Mouse (Mus musculus): ENCODE measurements around the gene Fam53b.

Fam53b gene

DNA sequence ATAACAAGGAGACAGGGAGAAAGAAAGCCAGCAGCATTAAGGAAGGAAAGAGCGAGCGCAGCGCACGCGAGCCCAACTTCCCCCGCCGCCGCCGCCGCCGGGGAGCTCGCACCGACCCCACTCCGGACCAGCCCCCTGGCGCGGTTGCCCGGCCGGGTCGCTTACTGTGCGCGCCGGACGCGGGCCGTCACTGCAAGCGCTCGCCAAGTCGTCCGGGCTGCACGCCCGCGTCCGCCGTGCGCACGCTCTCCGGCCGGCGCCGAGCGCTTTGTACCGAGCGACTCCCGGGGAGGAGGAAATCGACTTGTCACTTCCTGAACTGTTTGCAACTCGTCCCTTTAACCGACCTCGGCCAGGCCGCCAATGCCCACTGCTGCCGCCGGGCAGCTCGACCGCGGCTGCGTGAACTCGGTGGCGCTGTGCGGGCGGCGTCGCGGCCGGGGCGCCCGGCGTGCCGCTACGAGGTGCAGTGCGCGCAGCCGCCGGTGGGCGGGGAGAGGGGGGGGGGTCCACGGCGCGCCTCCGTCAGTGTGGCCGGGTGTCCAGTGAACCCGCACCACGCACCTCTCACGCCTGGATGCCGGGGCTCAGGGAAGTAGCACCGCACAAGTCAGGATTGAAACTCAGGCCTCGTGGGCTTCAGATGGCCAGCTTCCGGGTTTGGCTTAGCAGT is at the start of gene Fam53b:
Gene Fam53b, minus strand, starts transcription at position 471 of the 673 bp plus-strand sequence.
- DNase-seq (ENCODE audit: low spot score) = peak; percentile 62

DNA sequence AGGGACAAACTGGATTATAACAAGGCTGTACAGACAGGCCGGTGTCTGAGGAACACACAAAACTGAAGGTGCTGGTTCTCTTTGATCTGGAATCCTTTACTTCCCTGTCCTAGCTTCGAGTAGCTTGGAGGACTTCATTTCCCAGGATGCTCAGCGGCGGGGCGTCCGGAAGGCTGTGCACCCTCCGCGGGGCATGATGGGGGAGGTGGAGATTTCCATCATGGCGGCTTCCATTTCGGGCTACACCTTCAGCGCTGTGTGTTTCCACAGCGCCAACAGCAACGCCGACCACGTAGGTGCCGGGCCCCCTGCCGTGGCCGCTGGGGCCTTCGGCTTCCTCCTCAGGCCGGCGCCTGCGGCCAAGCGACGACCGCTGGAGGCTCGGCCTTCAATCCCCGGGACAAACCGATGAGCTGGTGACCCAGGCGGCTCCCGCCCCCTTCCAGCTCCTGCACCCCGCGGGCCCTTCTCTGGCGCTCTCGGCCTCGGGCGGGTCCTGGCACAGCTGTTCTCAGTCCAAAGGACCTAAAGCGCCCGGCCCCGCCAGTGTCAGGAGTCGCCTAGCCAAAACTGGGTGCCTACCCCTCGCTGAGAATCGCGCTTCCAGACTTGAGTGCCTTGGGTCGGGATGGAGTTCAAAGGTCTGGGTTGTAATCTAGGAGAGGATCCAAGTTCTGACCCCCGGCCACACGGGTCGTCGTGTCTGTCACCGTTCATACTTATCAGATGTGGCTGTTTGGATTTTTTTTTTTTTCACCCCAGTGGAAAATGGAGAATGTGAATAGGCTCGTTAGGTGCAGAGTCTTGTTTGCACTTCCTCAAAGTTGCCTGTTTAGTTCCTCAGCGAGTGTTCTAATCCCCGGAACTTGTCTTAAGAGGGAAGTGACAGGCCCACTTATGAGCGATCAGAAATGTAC is 45.6 kb upstream of the Fam53b start, which contains the start of gene Abraxas2:
Gene Abraxas2, plus strand, starts transcription at position 184 of the 917 bp plus-strand sequence.
- peak; percentile 58 for DNase-seq (ENCODE audit: low spot score)

DNA sequence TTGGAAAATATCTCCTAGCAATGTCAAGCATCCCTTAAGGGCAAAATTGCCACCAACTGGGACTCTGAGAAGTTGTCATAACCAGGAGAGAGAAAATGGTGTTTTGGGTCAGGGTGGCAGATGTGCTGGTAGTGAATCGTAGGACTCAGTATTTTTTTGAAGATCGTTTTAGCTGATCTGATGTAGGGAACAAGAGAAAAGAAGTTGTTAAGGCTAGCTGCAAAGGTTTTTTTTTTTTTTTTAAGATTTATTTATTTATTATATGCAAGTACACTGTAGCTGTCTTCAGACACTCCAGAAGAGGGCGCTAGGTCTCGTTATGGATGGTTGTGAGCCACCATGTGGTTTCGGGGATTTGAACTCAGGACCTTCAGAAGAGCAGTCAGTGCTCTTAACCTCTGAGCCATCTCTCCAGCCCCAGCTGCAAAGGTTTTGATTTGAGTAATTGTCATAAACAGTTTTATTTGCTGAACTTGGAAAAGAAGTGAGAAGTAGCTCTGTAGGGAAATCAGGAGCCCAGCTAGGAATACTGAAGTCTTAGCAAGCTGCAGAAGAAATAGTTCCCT is 44.4 kb upstream of the Fam53b start:
- DNase-seq (ENCODE audit: low spot score) = no peak

DNA sequence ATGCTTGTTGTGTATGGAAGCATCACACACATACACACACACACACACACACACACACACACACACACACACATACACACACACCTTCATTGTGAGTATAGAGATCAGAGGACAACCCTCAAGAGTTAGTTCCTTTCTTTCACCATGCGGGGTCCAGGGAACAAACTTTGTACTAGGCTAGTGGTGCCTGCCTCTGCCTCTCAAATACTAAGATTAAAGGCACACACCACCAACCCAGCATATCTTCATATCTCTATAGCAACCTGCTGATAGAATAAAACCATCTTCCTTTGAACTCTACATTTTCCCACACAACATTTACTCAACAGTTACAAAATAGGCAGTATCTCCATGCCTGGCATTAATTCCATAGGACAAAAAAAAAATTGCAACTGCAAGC is 42.4 kb upstream of the Fam53b start:
- no peak for DNase-seq (ENCODE audit: low spot score)

DNA sequence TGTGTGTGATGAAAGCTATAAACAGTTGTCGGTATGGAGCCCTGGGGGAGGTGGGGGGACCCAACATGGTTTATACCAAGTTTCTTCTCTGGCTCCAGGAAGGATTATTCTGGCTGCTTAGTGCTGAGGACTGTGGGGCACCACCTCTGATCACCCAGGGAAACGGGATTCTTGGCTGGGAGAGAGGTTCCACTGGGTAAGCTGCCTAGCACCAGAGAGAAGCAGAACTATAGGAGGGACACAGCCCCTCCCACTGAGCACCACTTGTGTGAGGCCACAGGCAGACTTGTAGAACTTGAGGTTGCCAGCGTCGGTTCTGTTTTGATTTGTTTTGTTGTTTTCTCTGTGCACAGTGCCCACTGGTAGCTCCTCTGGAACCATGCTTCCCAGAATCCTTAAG is 40.3 kb upstream of the Fam53b start:
- DNase-seq (ENCODE audit: low spot score) = no peak

DNA sequence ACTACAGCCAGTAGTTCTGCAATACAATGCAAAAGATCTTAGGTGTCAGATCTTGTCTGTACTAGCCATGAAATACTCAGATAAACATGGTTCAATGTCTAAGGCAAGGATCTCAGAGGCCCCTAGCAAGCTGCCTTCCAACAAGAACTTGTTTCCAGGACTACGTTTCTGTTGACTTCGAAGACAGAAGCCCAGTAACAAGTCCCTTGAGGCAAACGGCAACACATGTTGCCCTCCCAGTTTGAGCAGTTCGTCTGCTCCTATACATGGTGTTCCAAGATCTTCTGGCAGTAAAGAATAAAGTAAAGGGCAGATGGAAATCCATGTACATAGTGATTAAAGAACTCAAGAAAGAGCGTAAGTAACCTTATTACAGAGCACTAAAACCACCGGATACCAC is 39.7 kb upstream of the Fam53b start:
- DNase-seq (ENCODE audit: low spot score) = no peak

DNA sequence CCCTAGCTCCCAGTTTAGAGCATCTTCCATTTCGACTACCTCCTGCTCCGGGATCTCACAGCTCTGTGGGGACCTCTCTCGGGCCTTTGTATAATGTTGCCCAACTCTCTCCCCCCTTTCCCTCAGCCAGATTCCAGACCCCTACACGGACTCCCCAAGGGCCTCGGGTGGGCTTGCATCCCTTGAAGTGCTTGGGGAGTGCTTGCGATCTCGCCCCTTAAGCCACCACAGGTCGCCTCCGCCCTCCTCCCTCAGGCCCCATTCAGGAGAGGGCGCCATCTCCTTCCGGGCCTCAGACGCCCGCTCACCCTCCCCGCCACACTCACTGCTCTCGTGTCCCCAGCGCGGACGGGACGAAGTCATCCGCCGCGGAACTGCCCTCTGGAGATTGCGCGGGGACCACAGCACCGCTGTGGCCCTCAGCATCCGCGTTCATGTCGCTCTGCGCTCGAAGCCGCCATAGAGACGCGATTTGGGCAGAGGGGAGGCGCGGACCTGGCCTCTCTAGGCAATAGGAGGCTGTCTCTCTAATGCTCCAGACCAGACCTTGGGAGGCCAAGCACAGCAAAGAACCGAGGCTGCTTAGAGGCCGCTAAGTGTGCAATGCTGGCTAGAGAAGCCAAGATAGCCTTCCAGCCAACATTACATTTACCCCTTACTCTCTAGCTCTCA is 38.6 kb upstream of the Fam53b start, which contains the start of gene Eef1akmt2:
Gene Eef1akmt2, minus strand, starts transcription at position 501 of the 672 bp plus-strand sequence.
- peak; percentile 72 for DNase-seq (ENCODE audit: low spot score)

DNA sequence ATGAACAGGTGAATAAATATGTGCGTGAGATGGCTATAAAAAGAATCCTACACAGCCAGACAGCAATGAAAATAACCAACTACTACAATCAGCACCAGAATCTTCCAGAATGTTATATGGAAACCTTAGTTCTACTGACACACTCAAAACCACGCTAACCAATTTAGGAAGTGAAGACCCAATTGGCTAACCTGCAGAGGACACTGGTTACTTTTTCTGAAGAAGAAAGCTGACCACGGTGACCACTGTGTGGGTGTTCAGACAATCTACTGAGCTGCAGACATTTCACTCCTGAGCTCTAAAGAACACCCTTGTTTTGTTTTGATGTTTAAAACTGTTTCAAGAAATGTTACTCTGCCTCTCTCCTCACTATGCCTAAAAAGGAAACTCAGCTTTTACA is 29.5 kb upstream of the Fam53b start:
- DNase-seq (ENCODE audit: low spot score) = no peak

DNA sequence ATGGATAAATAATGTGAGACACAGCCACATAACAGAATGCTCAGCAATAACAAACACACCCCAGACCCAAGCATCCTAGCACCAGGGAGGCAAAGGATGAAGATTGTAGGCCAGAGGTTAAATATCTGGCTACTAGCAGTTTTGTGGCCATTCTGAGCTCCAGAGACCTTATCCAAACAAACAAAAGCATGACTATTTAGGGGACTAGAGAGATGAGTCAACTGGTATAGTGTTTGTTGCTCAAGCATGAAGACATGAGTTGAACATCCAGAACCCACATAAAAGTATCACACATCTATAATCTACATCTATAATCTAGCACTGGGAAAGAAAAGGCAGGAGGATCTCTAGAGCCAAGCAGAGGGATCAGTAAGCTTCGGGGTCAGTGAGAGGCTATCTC is 28.8 kb upstream of the Fam53b start:
- DNase-seq (ENCODE audit: low spot score) = no peak

DNA sequence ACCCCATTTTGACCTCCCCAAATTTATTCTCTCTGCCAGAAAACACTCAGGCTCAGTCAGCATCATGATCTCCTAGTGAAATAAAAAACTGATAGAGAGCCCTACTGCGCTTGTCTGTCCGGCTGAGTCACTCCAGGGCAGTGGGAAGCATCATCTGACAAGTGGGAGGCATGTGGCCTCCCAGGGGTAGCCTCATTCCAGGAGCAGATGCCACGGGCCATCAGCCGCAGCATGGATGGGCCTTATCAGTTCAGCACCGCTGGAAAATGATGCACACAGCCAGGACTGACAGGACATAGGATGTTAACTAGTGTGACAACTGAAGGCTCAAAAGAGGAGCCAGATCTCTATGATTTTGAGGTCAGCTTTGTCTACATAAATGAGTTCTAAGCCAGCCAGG is 27.6 kb upstream of the Fam53b start:
- DNase-seq (ENCODE audit: low spot score) = no peak

DNA sequence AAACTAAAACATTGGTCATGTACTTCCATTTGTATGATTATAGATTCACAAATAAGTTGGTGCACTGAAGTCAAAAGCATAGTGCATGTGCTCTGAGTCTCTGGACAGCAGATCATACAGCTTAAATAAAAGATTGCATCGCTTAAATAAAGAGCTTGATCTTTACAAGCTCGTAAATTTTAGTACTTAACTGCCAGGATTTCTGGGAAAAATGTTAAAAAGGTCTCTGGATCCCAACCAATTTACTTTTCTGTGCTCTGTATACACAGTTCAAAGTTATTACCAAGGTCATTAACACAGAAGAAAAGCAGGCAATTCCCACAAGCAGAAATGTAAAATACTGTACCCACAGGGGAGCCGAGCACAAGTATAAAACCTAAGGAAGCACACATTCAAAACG is 17.3 kb upstream of the Fam53b start:
- no peak for DNase-seq (ENCODE audit: low spot score)

DNA sequence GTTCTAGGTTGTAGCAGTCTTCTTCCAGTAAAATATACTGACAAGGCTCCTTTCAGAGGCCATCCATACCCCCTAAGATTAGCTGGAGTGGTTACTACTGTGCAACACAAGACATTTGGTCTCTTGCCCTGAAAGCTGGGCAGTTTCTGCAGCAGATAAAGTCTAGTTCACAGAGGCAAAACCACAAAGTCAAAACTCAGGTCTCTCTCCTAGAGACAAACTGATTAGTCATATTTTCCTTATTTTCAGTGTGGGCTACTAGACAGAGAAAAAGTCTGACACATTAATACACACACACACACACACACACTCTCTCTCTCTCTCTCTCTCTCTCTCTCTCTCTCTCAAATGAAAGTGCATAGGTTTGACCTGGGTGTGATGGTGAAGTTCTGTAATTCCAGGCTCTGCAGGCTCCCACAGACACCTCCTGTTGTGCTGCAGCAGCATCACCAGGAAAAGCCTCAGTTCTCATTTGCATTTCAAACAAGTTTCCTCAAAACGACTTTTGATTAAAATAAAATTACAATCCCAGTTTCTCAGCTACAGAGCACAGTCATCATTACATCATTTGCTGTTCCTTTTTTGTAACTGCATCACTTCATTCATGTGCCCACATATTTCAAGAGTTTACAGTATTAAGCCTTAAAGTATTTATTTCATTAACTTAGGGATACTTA is 10.8 kb upstream of the Fam53b start:
- no peak for DNase-seq (ENCODE audit: low spot score)

DNA sequence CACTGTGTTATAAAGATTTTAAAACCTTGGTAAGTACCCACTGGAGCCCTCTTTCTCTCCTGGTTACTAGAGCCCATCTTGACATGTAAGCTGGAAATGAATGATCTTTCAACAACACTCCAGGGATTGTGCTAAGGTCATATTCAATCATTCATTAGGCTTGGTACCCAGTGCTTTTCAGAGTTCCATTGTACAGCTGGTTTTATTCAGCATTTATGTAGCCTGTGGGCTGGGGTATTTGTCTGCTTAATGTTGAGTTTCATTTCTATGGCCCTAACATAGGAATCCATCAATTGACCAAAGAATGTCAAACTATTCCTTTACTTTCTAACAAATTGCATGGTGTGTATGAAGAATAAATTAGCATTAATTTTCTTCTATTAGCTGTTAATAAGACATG is 10.1 kb upstream of the Fam53b start:
- no peak for DNase-seq (ENCODE audit: low spot score)

DNA sequence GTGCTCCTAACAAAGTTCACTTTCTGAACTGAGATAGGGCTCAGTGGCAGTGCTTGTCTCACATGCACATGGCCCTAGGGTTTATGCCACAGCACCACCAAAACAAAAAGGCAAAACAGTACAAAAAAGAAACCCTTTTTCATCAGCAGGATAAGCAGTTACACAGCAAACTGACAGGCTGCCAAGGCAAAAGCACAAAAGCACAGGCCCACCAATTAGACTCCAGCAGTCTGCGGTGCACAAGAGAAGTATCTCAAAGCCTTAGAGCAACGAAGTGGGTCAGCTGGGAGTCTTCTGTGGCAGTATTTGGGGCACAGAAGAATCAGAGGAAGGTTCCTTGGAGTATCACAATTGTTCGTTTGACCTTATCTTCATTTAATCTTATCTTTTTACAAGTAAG is 7.0 kb upstream of the Fam53b start:
- no peak for DNase-seq (ENCODE audit: low spot score)

DNA sequence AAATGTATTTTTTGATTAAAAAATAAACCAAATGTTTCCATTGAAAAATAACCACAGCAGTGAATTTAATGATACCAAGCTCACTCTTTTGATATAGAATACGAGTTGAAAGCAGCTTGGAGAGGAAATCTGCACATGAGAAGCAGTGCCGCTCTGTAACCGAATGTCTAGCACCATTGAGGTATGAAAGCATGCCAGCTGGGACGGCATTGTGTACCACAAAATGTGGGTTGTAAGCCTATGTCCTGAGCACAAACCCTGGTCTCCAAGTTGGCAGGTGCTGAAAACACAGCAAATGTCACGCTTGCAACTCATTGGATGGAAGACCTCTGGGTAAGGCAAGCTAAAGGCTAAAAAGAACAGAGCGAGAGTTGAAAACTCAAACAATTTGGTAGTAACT is 3.4 kb upstream of the Fam53b start:
- no peak for DNase-seq (ENCODE audit: low spot score)

DNA sequence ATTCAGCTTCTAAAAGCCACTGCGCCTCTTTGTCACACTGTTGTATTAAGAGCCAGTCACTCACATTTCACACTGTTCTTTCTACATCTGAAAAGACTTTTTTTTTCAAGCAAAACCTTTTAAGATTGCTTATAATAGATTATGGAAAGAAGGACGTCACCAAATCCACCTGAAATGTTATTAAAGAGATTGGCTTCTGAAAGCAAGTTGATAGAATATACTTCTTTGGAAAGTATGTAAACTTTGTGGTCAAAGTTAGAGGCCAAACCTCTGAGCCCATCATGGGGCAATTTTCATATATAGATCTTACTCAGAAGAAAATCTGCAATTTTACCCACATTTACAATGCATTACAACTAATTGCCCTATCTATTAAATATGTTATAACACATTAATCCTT is 2.8 kb upstream of the Fam53b start:
- DNase-seq (ENCODE audit: low spot score) = no peak

DNA sequence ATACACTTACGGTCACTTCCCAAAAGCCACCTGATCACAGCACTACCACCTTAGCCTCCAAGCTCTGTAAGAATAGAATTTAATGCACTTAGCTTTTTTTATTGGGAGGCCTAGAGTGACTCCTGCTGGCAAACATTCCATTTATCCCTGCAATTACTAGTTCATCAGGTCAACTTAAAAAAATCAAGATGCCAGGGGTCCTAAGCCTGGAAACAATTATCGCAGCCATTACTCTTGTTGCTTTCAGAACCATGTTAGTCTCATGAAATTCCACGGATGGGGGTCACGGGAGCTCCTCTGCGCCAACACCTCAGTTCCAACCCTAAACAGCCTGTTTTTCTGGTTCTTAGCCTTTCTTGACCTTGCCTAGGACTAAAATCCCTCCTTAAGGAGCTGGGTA is 1.4 kb upstream of the Fam53b start:
- DNase-seq (ENCODE audit: low spot score) = no peak

DNA sequence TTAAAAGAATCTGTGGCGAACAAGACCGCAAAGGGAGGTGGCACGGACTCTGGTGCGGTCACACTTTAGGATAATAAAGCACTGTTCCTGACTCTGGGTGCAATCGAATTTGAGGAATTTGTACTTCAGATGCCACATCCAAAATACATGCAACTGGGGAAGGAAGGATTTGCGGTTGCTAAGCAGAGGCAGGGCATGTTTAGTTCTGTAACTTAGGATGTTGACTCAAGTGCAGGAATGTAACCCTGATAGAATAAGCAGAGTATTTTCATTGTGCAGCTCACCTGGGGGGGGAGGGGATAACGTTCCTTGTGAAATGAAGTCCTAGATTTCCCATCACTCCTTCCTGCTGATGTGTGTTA is 384 bp upstream of the Fam53b start:
- DNase-seq (ENCODE audit: low spot score) = no peak

DNA sequence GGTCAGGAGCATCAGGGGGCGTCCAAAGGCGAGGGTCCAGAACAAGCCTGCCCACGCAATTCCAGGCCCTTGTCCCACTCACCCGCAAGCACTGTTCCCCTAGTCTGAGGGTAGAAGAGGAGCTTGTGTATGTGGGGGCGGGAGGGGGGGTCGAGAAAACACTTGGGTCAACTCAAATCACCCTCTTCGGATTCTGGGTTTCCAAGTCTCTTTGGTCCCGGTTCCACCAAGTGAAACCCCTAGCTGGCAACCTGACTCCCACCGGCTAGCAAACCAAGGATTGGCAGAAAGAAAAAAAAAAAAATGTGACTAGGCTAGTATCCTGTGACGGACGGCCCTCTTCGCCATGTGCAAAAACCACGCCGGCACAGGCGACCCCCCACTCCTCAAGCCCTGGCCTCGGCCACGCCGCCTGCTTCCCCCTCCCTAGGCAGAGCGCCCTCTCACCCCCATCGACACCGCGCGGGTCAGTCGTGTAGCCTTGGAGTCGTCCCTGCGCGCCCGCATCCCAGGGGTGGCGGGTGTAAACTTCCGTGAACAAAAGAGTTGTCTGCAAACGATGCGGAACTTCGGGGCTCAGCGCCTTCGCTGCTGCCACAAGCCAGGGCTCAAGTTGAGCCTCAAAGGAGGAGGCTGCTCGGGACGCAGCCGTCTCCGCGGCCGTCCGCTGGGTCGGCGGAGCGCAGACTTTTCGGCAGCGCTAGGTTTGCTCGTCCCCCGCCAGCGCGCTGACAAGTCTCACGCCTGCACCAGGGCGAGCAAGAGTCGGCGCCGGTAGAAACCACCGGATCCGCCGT is 869 bp downstream of the Fam53b start:
- DNase-seq (ENCODE audit: low spot score) = no peak

DNA sequence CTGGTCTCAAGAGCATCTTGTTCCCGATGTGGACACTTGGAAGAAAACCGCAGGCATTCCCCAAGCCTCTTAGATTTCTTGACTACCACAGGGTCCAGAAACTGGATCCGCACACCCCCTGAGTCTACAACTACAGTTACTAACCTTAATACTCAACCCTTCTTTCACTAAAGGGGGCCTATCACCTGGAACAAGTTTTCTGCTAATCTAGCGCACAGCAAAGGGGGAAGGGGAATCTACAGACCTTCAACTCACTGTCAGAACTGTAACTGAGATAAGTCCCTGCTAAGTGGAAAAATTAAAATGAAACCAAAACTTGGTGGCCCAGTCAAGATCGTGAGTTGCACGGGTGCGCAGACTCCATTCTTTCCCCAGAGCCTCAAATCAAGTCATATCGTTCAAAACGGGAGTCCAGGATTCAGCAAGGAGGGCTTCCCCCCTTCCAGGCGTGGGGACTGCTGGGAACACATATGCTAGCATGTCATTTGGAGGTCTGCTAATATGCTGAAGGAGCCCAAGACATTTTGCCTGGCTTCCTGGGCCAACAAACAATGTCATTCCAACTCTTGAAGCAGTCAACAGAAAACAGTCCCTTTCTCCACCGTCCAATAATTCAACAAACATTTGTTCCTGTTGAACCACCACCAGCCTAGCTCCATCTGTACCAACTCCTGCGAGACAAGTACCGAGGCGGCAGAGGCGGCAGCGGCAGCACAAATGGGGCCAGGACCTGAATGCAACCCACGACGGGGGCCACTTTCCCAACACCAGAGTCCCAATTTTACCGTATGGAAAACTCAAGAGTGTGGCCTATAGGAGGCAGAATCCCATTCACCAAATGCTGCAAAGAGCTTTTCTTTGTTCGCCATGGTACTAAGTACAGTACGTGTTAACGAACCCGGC is 1.7 kb downstream of the Fam53b start:
- DNase-seq (ENCODE audit: low spot score) = no peak
